Mouse (Mus musculus) C2C12 (cell line): ENCODE measurements around the gene Asic2. TPM values are rescaled to one million over a fixed set of nuclear protein-coding genes. Genes with fewer than 3 reads are reported as not detected.

ENCODE experiments used
- H3K27me3 ChIP-seq: one replicate; pipeline ENCODE4 v1.6.1; 2011; ENCODE audit not compliant: control insufficient read depth, insufficient read depth, insufficient read length
- H3K36me3 ChIP-seq: one replicate; pipeline ENCODE4 v1.6.1; 2011; ENCODE audit not compliant: control insufficient read depth, insufficient read depth
- H3K4me3 ChIP-seq: one replicate; pipeline ENCODE4 v1.5.1; 2011; ENCODE audit warnings: mild to moderate bottlenecking, control low read depth; ENCODE audit not compliant: poor library complexity, insufficient read depth, severe bottlenecking
- H3K79me2 ChIP-seq: one replicate; pipeline ENCODE4 v1.6.1; 2011; ENCODE audit not compliant: control insufficient read depth, insufficient read depth
- H3K79me3 ChIP-seq: one replicate; pipeline ENCODE4 v1.6.1; 2011; ENCODE audit warnings: low read depth, control low read depth
- H3ac ChIP-seq: one replicate; pipeline ENCODE3; 2011; ENCODE audit warnings: low read depth; ENCODE audit not compliant: control insufficient read depth, insufficient read length
- CEBPB ChIP-seq: IDR thresholded peaks from one replicate; pipeline ENCODE4 v1.6.1; 2011; ENCODE audit warnings: low read depth, mild to moderate bottlenecking, control low read depth, moderate library complexity
- CTCF ChIP-seq: IDR thresholded peaks from one replicate; pipeline ENCODE4 v1.5.1; 2011; ENCODE audit not compliant: control insufficient read depth, insufficient read depth, insufficient read length
- FOSL1 ChIP-seq: IDR thresholded peaks from one replicate; pipeline ENCODE4 v1.8.0; 2011; ENCODE audit warnings: mild to moderate bottlenecking, low read length; ENCODE audit not compliant: poor library complexity, insufficient read depth, severe bottlenecking
- MAX ChIP-seq: IDR thresholded peaks from one replicate; pipeline ENCODE4 v1.6.1; 2011; ENCODE audit warnings: mild to moderate bottlenecking, control low read depth
- MYOD1 ChIP-seq: IDR thresholded peaks from one replicate; pipeline ENCODE4 v1.6.1; 2011; ENCODE audit warnings: low read depth; ENCODE audit not compliant: control insufficient read depth, insufficient read length
- MYOG ChIP-seq: IDR thresholded peaks from one replicate; pipeline ENCODE4 v1.6.1; 2011; ENCODE audit not compliant: control insufficient read depth, insufficient read length; ENCODE audit errors: extremely low read depth
- USF1 ChIP-seq: IDR thresholded peaks from one replicate; pipeline ENCODE4 v1.6.1; 2011; ENCODE audit warnings: low read depth, mild to moderate bottlenecking, control low read depth, moderate library complexity
- polyA plus RNA-seq: library from polyadenylated mRNA; unstranded; fragments of >200 nt; fragmentation: generic; extraction: Trizol; gene quantifications from one replicate; pipeline ENCODE4 v1.2.1, GENCODE M21; 2012; ENCODE audit warnings: missing spikeins

Gene Asic2
- polyA plus RNA-seq, 1 experiment = not detected

- no peaks in the 10 kb centered on the region for H3K36me3 ChIP-seq
- no peak overlapping the region for H3ac ChIP-seq
- no peak overlapping the region for H3K4me3 ChIP-seq
- H3K79me3 ChIP-seq = no peaks in the 10 kb centered on the region
- no peak for TF ChIP-seq CEBPB
- no peak for TF ChIP-seq MYOD1
- TF ChIP-seq FOSL1 = no peak
- TF ChIP-seq USF1 = no peak
- TF ChIP-seq MYOG = no peak
- TF ChIP-seq MAX = no peak
- no peak for TF ChIP-seq CTCF
- no peaks in the 10 kb centered on the region for H3K79me2 ChIP-seq
- H3K27me3 ChIP-seq = peaks cover 4% of the 10 kb centered on the region
These were observed 858.2 kb downstream of the Asic2 start for GRCm38 (mm10) chr11:81110049-81110448.

GRCm38 (mm10) chr11:81106949-81107348 is 861.3 kb downstream of the Asic2 start:
- Histone ChIP-seq H3K36me3 (no peaks in the 10 kb centered on the region), H3ac (no peak overlapping the region), H3K4me3 (no peak overlapping the region), H3K79me3 (no peaks in the 10 kb centered on the region), H3K27me3 (peaks cover 4% of the 10 kb centered on the region), H3K79me2 (no peaks in the 10 kb centered on the region)
- TF ChIP-seq FOSL1 (no peak), MYOG (no peak), USF1 (no peak), CEBPB (no peak), MYOD1 (no peak), CTCF (no peak), MAX (no peak)

- Histone ChIP-seq H3K79me3 (no peaks in the 10 kb centered on the region), H3K4me3 (no peak overlapping the region), H3K79me2 (no peaks in the 10 kb centered on the region), H3ac (no peak overlapping the region), H3K36me3 (no peaks in the 10 kb centered on the region), H3K27me3 (no peaks in the 10 kb centered on the region)
- no peak for TF ChIP-seq MYOD1
- peak; percentile 34 for TF ChIP-seq USF1
These were observed 867.4 kb downstream of the Asic2 start for GRCm38 (mm10) chr11:81100829-81101228.

DNA sequence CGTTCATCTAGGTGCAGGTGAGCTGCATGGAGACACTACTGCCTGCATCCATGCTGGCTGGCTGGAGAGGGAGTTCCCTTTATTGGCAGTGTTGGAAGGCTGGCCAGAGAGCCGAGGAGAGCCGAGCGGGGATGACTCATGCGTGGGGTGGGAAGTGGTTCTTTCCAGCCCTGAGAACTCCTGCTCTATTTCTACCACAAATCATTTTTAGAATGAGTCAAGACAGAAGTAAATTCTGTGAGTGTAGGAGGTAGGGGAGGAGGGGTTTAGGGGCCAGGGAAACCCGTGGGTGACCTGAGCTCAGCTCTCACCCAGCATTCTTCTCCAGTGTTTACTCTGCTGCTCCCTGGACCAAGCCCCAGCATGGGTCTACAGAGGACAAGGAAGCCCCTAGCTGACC is 872.2 kb downstream of the Asic2 start:
- Histone ChIP-seq H3K36me3 (no peaks in the 10 kb centered on the region), H3ac (no peak overlapping the region), H3K4me3 (no peak overlapping the region), H3K27me3 (no peaks in the 10 kb centered on the region), H3K79me2 (no peaks in the 10 kb centered on the region), H3K79me3 (no peaks in the 10 kb centered on the region)
- TF ChIP-seq MYOG (no peak), USF1 (no peak), MYOD1 (no peak), FOSL1 (no peak), CTCF (no peak), MAX (no peak), CEBPB (no peak)

DNA sequence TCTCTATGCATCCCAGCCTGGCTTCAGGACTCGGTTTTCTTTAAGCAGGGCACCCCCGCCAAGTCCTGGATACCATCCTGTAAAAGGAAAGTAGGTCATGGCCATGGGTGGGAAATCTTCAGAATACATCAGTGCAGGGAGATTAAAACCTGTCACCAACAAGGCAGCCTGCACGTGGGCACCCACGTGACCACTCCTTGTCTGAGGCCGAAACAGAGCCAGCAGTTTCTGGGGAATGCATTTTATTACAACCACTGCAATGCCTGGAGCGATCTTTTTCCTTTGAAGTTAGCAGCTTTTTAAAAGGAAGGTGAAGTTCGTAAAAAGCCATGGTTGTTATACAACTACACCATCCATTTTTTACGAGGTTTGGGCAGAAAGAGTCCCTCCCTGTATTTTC is 873.7 kb downstream of the Asic2 start:
- no peak overlapping the region for H3ac ChIP-seq
- no peak overlapping the region for H3K4me3 ChIP-seq
- no peaks in the 10 kb centered on the region for H3K36me3 ChIP-seq
- H3K79me3 ChIP-seq = no peaks in the 10 kb centered on the region
- no peaks in the 10 kb centered on the region for H3K79me2 ChIP-seq
- no peaks in the 10 kb centered on the region for H3K27me3 ChIP-seq
- TF ChIP-seq MYOG (no peak), MYOD1 (no peak), FOSL1 (no peak), CEBPB (no peak), USF1 (no peak), MAX (no peak)

- no peaks in the 10 kb centered on the region for H3K79me2 ChIP-seq
- H3ac ChIP-seq = no peak overlapping the region
- no peak overlapping the region for H3K4me3 ChIP-seq
- H3K36me3 ChIP-seq = no peaks in the 10 kb centered on the region
- no peaks in the 10 kb centered on the region for H3K79me3 ChIP-seq
- H3K27me3 ChIP-seq = no peaks in the 10 kb centered on the region
- no peak for TF ChIP-seq MYOD1
These were observed 876.1 kb downstream of the Asic2 start for GRCm38 (mm10) chr11:81092161-81092560.
